Mouse (Mus musculus) CH12.LX (cell line): ENCODE measurements around the gene Vtcn1. TPM values are rescaled to one million over a fixed set of nuclear protein-coding genes. Genes with fewer than 3 reads are reported as not detected.

Experiments
- DNase-seq: peaks from one replicate; pipeline ENCODE4 v3.0.0-alpha.2; 2013; ENCODE audit errors: extremely low read depth
- H3K27ac ChIP-seq: 2 replicates; pipeline ENCODE4 v1.5.1; 2012; ENCODE audit warnings: low read depth, mild to moderate bottlenecking, control low read depth, moderate library complexity; ENCODE audit not compliant: insufficient read depth
- H3K27me3 ChIP-seq: replicated peaks from 2 replicates; pipeline ENCODE3; 2012; ENCODE audit warnings: inconsistent platforms
- H3K36me3 ChIP-seq, 2 experiments: replicated peaks in 1 of 2; 2 replicates each; pipeline versions ENCODE3 to v1.6.1; 2012; ENCODE audit warnings: inconsistent platforms in 1 of 2, low read length in 1 of 2, mild to moderate bottlenecking in 1 of 2, mixed read lengths in 1 of 2, moderate library complexity in 1 of 2; ENCODE audit not compliant: control insufficient read depth in 1 of 2, insufficient read depth in 1 of 2
- H3K4me1 ChIP-seq, 2 experiments: 2 replicates each; pipeline ENCODE4 v1.6.1; 2012; ENCODE audit warnings: inconsistent platforms in 1 of 2, moderate library complexity in 1 of 2; ENCODE audit not compliant: insufficient read depth in 2 of 2, control insufficient read depth in 1 of 2
- H3K4me2 ChIP-seq: 2 replicates; pipeline ENCODE4 v1.6.1; 2012; ENCODE audit warnings: low read depth, mild to moderate bottlenecking, control low read depth; ENCODE audit not compliant: poor library complexity, insufficient read depth, severe bottlenecking
- H3K4me3 ChIP-seq, 3 experiments: fragments of 150-350 bp in 1 of 3; sonication (generic) in 1 of 3; replicated peaks in 1 of 3; 2 replicates each; pipeline versions ENCODE3 to v1.5.1; 2011 to 2012; ENCODE audit warnings: low read depth in 2 of 3, low read length in 2 of 3, mild to moderate bottlenecking in 2 of 3, moderate library complexity in 2 of 3, control low read depth in 1 of 3, improper control_type of control experiment in 1 of 3, inconsistent platforms in 1 of 3, mixed read lengths in 1 of 3; ENCODE audit not compliant: poor library complexity in 1 of 3
- H3K79me2 ChIP-seq: replicated peaks from 2 replicates; pipeline ENCODE4 v1.6.1; 2012; ENCODE audit warnings: mild to moderate bottlenecking, moderate library complexity; ENCODE audit not compliant: control insufficient read depth, poor library complexity, insufficient read depth, severe bottlenecking; ENCODE audit errors: extremely low read depth
- H3K9ac ChIP-seq: 2 replicates; pipeline ENCODE4 v1.6.1; 2012; ENCODE audit warnings: low read depth, mild to moderate bottlenecking, control low read depth, moderate library complexity; ENCODE audit not compliant: insufficient read depth
- H3K9me3 ChIP-seq: replicated peaks from 2 replicates; pipeline ENCODE3; 2012; ENCODE audit warnings: low read length, inconsistent platforms, mixed read lengths
- CTCF ChIP-seq, 2 experiments: IDR thresholded peaks in 1 of 2; conservative IDR thresholded peaks in 1 of 2; 2 replicates each; pipeline ENCODE4 v1.5.1; 2011 to 2012; ENCODE audit warnings: low read depth in 2 of 2, low read length in 2 of 2, improper control_type of control experiment in 1 of 2, inconsistent platforms in 1 of 2, mild to moderate bottlenecking in 1 of 2, moderate library complexity in 1 of 2
- EP300 ChIP-seq: IDR thresholded peaks from 2 replicates; pipeline ENCODE4 v1.6.1; 2011; ENCODE audit warnings: low read length, improper control_type of control experiment
- IRF4 ChIP-seq: IDR thresholded peaks from 2 replicates; pipeline ENCODE4 v1.6.1; 2014; ENCODE audit warnings: low read depth, mild to moderate bottlenecking, inconsistent platforms, low read length, improper control_type of control experiment
- JUND ChIP-seq: conservative IDR thresholded peaks from 2 replicates; pipeline ENCODE4 v1.6.1; 2011; ENCODE audit warnings: low read depth, low read length, improper control_type of control experiment
- MAFK ChIP-seq: IDR thresholded peaks from 2 replicates; pipeline ENCODE4 v1.6.1; 2011; ENCODE audit warnings: low read length, improper control_type of control experiment; ENCODE audit not compliant: insufficient replicate concordance
- MAX ChIP-seq: IDR thresholded peaks from 2 replicates; pipeline ENCODE4 v1.6.1; 2011; ENCODE audit warnings: low read length, improper control_type of control experiment
- NELFE ChIP-seq: IDR thresholded peaks from 2 replicates; pipeline ENCODE4 v1.6.1; 2011; ENCODE audit warnings: low read depth, low read length, improper control_type of control experiment
- PAX5 ChIP-seq: IDR thresholded peaks from 2 replicates; pipeline ENCODE4 v1.6.1; 2012; ENCODE audit warnings: low read length, inconsistent platforms, mixed read lengths
- POLR2AphosphoS2 ChIP-seq: IDR thresholded peaks from 2 replicates; pipeline ENCODE4 v1.6.1; 2011; ENCODE audit warnings: low read depth, low read length, improper control_type of control experiment
- RCOR1 ChIP-seq: conservative IDR thresholded peaks from 2 replicates; pipeline ENCODE4 v1.6.1; 2012; ENCODE audit warnings: low read depth, mild to moderate bottlenecking, inconsistent platforms, low read length, improper control_type of control experiment
- SMC3 ChIP-seq: IDR thresholded peaks from 2 replicates; pipeline ENCODE4 v1.6.1; 2011; ENCODE audit warnings: low read depth, low read length, improper control_type of control experiment
- TBP ChIP-seq: conservative IDR thresholded peaks from 2 replicates; pipeline ENCODE4 v1.6.1; 2011; ENCODE audit warnings: low read depth, low read length, improper control_type of control experiment
- TCF12 ChIP-seq: IDR thresholded peaks from 2 replicates; pipeline ENCODE4 v1.6.1; 2014; ENCODE audit warnings: low read depth, mild to moderate bottlenecking, inconsistent platforms, low read length, improper control_type of control experiment
- UBTF ChIP-seq: IDR thresholded peaks from 2 replicates; pipeline ENCODE4 v1.6.1; 2012; ENCODE audit warnings: low read depth, mild to moderate bottlenecking, inconsistent platforms, low read length, improper control_type of control experiment, moderate library complexity
- USF1 ChIP-seq: IDR thresholded peaks from 2 replicates; pipeline ENCODE4 v1.6.1; 2014; ENCODE audit warnings: low read depth, mild to moderate bottlenecking, inconsistent platforms, low read length, improper control_type of control experiment
- ZNF384 ChIP-seq: IDR thresholded peaks from 2 replicates; pipeline ENCODE4 v1.6.1; 2012; ENCODE audit warnings: low read depth, low read length, improper control_type of control experiment, inconsistent platforms
- dilution Hi-C: fragments of 300-500 bp; cut with MboI; formaldehyde crosslinking; loops from 2 replicates; pipeline ENCODE4 v1.14.3; 2020; ENCODE audit warnings: low sequenced_read_pairs; ENCODE audit not compliant: extremely low pct_unique_long_range_greater_than_20kb, extremely low pct_ligation_motif_present
- in situ Hi-C: fragments of 300-500 bp; cut with MboI; formaldehyde crosslinking; loops from 3 replicates; pipeline ENCODE4 v1.14.3; 2019; ENCODE audit warnings: low sequenced_read_pairs, low pct_ligation_motif_present, low pct_unique_long_range_greater_than_20kb, mixed read lengths
- polyA plus RNA-seq: library from polyadenylated mRNA; unstranded; fragments of >175 nt; gene quantifications from 2 replicates; pipeline ENCODE4 v1.2.1, GENCODE M21; 2012; ENCODE audit warnings: low read depth; ENCODE audit not compliant: insufficient read length
- total RNA-seq, 2 experiments: library from RNA; depleted of rRNA; stranded (reverse); fragments of 300-350 nt in 1 of 2; fragments of >200 nt in 1 of 2; gene quantifications; 2 replicates each; pipeline ENCODE4 v1.2.3; 2012 to 2014

The Vtcn1 gene
- total and polyA plus RNA-seq, 3 experiments, result 0.04 to 0.14 TPM; not detected in 1

DNA sequence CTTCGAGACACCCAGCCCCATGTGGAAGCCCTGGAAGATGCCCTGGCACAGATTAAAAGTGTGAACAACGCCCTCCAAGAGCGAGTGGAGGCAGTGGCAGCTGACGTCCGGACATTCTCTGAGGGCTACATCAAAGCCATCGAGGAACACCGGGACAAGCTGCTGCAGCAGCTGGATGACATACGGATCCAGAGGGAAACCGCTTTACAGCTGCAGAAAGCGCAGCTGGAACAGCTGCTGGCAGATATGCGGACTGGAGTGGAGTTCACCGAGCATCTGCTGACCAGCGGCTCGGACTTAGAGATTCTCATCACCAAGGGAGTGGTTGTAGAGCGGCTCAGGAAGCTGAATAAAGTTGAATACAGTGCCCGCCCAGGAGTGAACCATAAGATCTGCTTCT lies 99.9 kb downstream of the Vtcn1 start (continued):
- TF ChIP-seq UBTF, result no peak

DNA sequence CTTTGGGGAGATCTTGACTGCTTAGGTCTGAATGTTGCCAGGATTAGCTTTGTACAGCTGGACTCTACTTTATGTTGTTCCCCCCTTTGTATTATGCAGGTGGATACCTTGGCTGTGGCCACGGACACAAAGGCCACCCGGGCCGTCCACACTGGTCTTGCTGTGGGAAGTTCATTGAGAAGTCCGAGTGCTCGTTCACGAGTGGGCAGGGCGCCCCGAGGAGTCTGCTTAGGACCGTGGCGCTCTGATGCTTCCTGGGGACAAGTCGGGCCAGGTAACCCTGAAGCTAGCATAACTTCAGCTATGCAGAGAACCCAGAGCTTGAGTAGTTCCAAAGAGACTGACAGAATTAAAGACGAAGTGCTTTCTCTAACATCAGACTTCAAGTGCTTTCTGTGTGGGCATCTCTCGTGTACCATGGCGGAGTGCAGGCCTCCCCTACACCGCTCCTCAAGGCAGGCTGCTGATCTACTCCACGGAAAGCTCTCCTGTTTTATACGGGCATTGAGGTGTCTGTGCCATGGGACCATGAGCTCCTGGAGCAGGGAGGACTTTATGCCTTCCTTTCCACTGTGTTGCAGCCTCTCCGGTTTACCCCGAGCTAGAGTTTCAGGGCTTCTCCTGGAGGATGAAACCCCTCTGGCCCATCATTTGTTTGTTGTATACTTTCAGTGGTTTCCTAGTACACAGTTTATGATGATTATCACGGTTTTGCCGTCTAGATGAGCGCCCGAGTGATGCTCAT lies 106.2 kb downstream of the Vtcn1 start:
- dilution Hi-C loops, result no loop called here

DNA sequence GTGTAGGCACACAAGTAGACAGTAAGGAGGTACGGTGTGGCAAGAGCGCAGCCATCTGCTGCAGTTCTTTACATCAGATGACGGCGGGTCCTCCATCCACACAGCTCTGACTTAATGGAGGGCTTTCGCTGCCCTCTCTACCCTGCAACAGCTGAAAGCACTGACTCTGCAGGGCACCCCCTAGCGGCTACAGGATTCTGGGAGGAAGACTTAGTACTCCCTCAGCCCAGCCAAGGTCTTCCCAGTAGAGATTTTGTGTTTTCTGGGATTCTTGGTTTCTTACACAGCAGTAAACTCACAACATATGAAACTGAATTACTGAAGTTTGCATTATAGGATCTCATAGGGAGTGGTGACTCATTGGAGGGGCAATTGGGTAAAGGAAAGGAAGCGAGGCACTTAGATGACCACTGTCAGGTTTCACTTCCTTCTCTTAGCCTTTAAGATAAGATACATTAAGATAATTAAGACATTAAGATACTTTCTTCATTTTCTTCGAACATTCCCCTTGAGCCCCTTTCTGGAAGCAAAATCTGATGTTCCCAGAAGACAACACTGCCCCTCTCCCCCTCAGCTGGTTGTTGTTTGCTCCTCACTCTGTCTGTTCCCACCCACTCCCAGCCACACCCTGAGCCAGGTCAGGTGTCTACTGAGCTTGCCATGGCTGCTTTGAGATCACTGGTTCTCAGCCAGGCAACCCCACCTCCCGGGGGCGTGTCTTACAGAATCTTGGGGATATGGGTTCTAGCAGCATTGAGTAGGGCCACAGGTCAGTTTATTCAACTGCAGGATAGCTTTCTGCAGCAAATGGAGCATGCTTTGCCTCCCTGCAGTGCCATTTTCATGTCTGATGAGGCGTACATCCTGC lies 107.1 kb downstream of the Vtcn1 start:
- no peaks in the 10 kb centered on the region for H3K27me3 ChIP-seq
- no peaks in the 10 kb centered on the region for H3K79me2 ChIP-seq
- H3K36me3 ChIP-seq, result peaks cover 4 to 85% of the 10 kb centered on the region in 2 experiments
- no peak overlapping the region for H3K4me2 ChIP-seq
- H3K9ac ChIP-seq, result no peak overlapping the region
- H3K27ac ChIP-seq, result no peak overlapping the region
- no peak overlapping the region for H3K4me3 ChIP-seq
- dilution Hi-C loops (no loop called here), in situ Hi-C loops (no loop called here)
- no peaks in the 10 kb centered on the region for H3K9me3 ChIP-seq
- peaks cover 11 to 15% of the 10 kb centered on the region in 2 experiments for H3K4me1 ChIP-seq
- peak; percentile 54 for DNase-seq
- TF ChIP-seq SMC3 (peak; percentile 34), RCOR1 (no peak), NELFE (no peak), CTCF (conservative IDR thresholded peaks at IDR 0.05 in 1 of 2, IDR thresholded peaks at IDR 0.05 in 1 of 2; ENCODE audit: low read depth in 2 of 2, low read length in 2 of 2) (peak; percentile 8 to 48; a peak in 2 of 4 replicates), PAX5 (no peak), USF1 (no peak), MAX (no peak), MAFK (no peak), IRF4 (peak; percentile 70), TBP (no peak), POLR2AphosphoS2 (no peak), TCF12 (no peak), JUND (no peak; the same call in 1 of the 2 replicates), ZNF384 (no peak), EP300 (peak; percentile 85)

More for the DNA sequence above, 106.2 kb downstream of the Vtcn1 start:
- Histone ChIP-seq H3K36me3 (peaks cover 4 to 82% of the 10 kb centered on the region in 2 experiments), H3K79me2 (no peaks in the 10 kb centered on the region), H3K9ac (no peak overlapping the region), H3K27me3 (no peaks in the 10 kb centered on the region), H3K4me2 (no peak overlapping the region), H3K27ac (no peak overlapping the region), H3K4me3 (no peak overlapping the region), H3K9me3 (no peaks in the 10 kb centered on the region), H3K4me1 (peaks cover 11 to 22% of the 10 kb centered on the region in 2 experiments)
- TF ChIP-seq UBTF (no peak), PAX5 (no peak), MAFK (no peak)
- in situ Hi-C loops, result no loop called here
- DNase-seq, result no peak
